Mouse (Mus musculus): ENCODE measurements at regions not wholly inside any gene's neighbourhood (a gene's known extent, or its start where the extent isn't known, plus 50 kb on each side); places are given as distances from the start of the nearest gene placed in this dataset.

GRCm38 (mm10) chr17:76205082-76205481 is 653.3 kb upstream of the Fam98a start:
- DNase-seq, result no peak
- intact Hi-C loops (cut with DNase I), result no loop called here

- intact Hi-C loops (cut with DNase I), result no loop called here
- no peak for DNase-seq
These were observed 633.1 kb upstream of the Fam98a start for GRCm38 (mm10) chr17:76184813-76185212.

GRCm38 (mm10) chr17:76136660-76137495 is 585.1 kb upstream of the Fam98a start:
- intact Hi-C loops (cut with DNase I), result no loop called here
- no peak for DNase-seq

GRCm38 (mm10) chr17:76134030-76134429 is 582.3 kb upstream of the Fam98a start:
- no peak for DNase-seq
- intact Hi-C loops (cut with DNase I), result no loop called here

GRCm38 (mm10) chr17:76125260-76125659 is 573.5 kb upstream of the Fam98a start:
- intact Hi-C loops (cut with DNase I), result no loop called here
- no peak for DNase-seq

GRCm38 (mm10) chr17:76111315-76112195 is 559.8 kb upstream of the Fam98a start:
- peak; percentile 6 for DNase-seq
- intact Hi-C loops (cut with DNase I), result no loop called here

- intact Hi-C loops (cut with DNase I), result no loop called here
- no peak for DNase-seq
These were observed 559.1 kb upstream of the Fam98a start for GRCm38 (mm10) chr17:76110856-76111255.

- DNase-seq, result no peak
- intact Hi-C loops (cut with DNase I), result no loop called here
These were observed 531.8 kb upstream of the Fam98a start for GRCm38 (mm10) chr17:76083536-76083935.

GRCm38 (mm10) chr17:76081780-76082179 is 530.0 kb upstream of the Fam98a start:
- no peak for DNase-seq
- intact Hi-C loops (cut with DNase I), result no loop called here

GRCm38 (mm10) chr17:76046438-76046837 is 494.7 kb upstream of the Fam98a start:
- intact Hi-C loops (cut with DNase I), result no loop called here
- no peak for DNase-seq

GRCm38 (mm10) chr17:76032710-76033109 is 481.0 kb upstream of the Fam98a start:
- intact Hi-C loops (cut with DNase I), result no loop called here
- DNase-seq, result no peak

GRCm38 (mm10) chr17:76008011-76008410 is 456.3 kb upstream of the Fam98a start:
- no peak for DNase-seq
- intact Hi-C loops (cut with DNase I), result no loop called here

GRCm38 (mm10) chr17:76002836-76003235 is 451.1 kb upstream of the Fam98a start:
- DNase-seq, result no peak
- intact Hi-C loops (cut with DNase I), result no loop called here

- no peak for DNase-seq
These were observed 409.6 kb upstream of the Fam98a start for GRCm38 (mm10) chr17:75961371-75961770.

GRCm38 (mm10) chr17:75936686-75937380 is 385.1 kb upstream of the Fam98a start:
- no peak for DNase-seq
- intact Hi-C loops (cut with DNase I), result no loop called here

More at GRCm38 (mm10) chr17:75961371-75961770, 409.6 kb upstream of the Fam98a start:
- intact Hi-C loops (cut with DNase I), result no loop called here

- peak; percentile 2 for DNase-seq
- intact Hi-C loops (cut with DNase I), result no loop called here
These were observed 379.3 kb upstream of the Fam98a start for GRCm38 (mm10) chr17:75931022-75931421.

- intact Hi-C loops (cut with DNase I), result no loop called here
- no peak for DNase-seq
These were observed 368.5 kb upstream of the Fam98a start for GRCm38 (mm10) chr17:75920240-75920639.

- DNase-seq, result no peak
- intact Hi-C loops (cut with DNase I), result no loop called here
These were observed 365.3 kb upstream of the Fam98a start for GRCm38 (mm10) chr17:75917020-75917419.

GRCm38 (mm10) chr17:75916590-75916989 is 364.8 kb upstream of the Fam98a start:
- intact Hi-C loops (cut with DNase I), result no loop called here
- DNase-seq, result no peak

GRCm38 (mm10) chr17:75915256-75915655 is 363.5 kb upstream of the Fam98a start:
- intact Hi-C loops (cut with DNase I), result no loop called here
- no peak for DNase-seq

GRCm38 (mm10) chr17:75907085-75907484 is 355.3 kb upstream of the Fam98a start:
- intact Hi-C loops (cut with DNase I), result no loop called here

More at GRCm38 (mm10) chr17:75907085-75907484, 355.3 kb upstream of the Fam98a start:
- DNase-seq, result no peak

Measured in left cerebral cortex, postnatal 4 days (tissue).